ENCODE assay signal across 21 mouse cellular contexts in genomic region chr14:46916581-46916980, GRCm38 (mm10). TPM values are rescaled to one million over a fixed set of nuclear protein-coding genes. Genes with fewer than 3 reads are reported as not detected.
A peak's percentile ranks its signal among the peaks of the same experiment; 100 is the strongest.
DNase-seq lines count a peak whose midpoint lies in the region; ATAC-seq lines count a peak whose summit lies in the region.
"Had no signal": no experiment of that assay in that cellular context is flagged by ENCODE, and none has a peak within 500 bp of the region (broad histone marks: within the 10 kb centered on the region; RNA-seq: fewer than 3 reads in every experiment).

No protein-coding gene starts in this region.

- H3K36me3 ChIP-seq in liver, embryonic 11.5 days (ENCODE audit: control insufficient read depth, insufficient read depth, low read length): no peaks in the 10 kb centered on the region
- H3K36me3 ChIP-seq: embryonic facial prominence, embryonic 10.5 days; hindbrain, embryonic 12.5 days; stomach, embryonic 15.5 days had no signal

- ATAC-seq in liver, embryonic 11.5 days (replicated peaks; ENCODE audit: low FRiP score): no peak
- no peak for ATAC-seq in inflammation-experienced regulatory T-cells, adult 6 months

- no peaks in the 10 kb centered on the region for H3K27me3 ChIP-seq in liver, embryonic 11.5 days (replicated peaks; ENCODE audit: control insufficient read depth, insufficient read depth, low read length)
- H3K27me3 ChIP-seq: hindbrain, embryonic 12.5 days; stomach, embryonic 15.5 days had no signal

- H3K9me3 ChIP-seq in liver, embryonic 11.5 days (ENCODE audit: control insufficient read depth, low read length): no peaks in the 10 kb centered on the region
- H3K9me3 ChIP-seq: embryonic facial prominence, embryonic 10.5 days; hindbrain, embryonic 12.5 days; stomach, embryonic 15.5 days had no signal

- H3K4me2 ChIP-seq in liver, embryonic 11.5 days: no peak overlapping the region
- H3K4me2 ChIP-seq: hindbrain, embryonic 12.5 days; stomach, embryonic 15.5 days had no signal

- no peaks in the 10 kb centered on the region for H3K4me1 ChIP-seq in liver, embryonic 11.5 days (replicated peaks; ENCODE audit: control insufficient read depth, insufficient read depth, low read length)
- H3K4me1 ChIP-seq: stomach, embryonic 15.5 days had no signal

- DNase-seq in heart, adult 11 months: peak; percentile 35
- no peak for DNase-seq in heart, adult 18-20 months
- peak; percentile 77 for DNase-seq in brain, adult 2 months (ENCODE audit: low read depth, low spot score)
- peak; percentile 53 for DNase-seq in cerebellum, adult 11 months
- peak; percentile 77 for DNase-seq in cerebellum, adult 9-11 months
- DNase-seq in liver, embryonic 11.5 days (ENCODE audit: low spot score): no peak
- DNase-seq in ovary, postnatal 14 days (ENCODE audit: low spot score): no peak
- DNase-seq: adrenal gland, postnatal 36 days; gastrocnemius, postnatal 10 days; kidney, adult 2 months; lung, adult 18-20 months; lung, postnatal 14 days; midbrain, embryonic 14.5 days; thymus, adult 2 months had no signal

- H3K9ac ChIP-seq in liver, embryonic 11.5 days (ENCODE audit: low read depth, low read length): no peak overlapping the region
- H3K9ac ChIP-seq: hindbrain, embryonic 12.5 days; stomach, embryonic 15.5 days had no signal

- H3K4me3 ChIP-seq in liver, embryonic 11.5 days (ENCODE audit: low read depth, low read length): no peak overlapping the region
- H3K4me3 ChIP-seq: embryonic facial prominence, embryonic 10.5 days; hindbrain, embryonic 12.5 days; myocyte; stomach, embryonic 15.5 days had no signal

- WGBS in liver, embryonic 11.5 days: 89% methylated on average over 4 of the region's 4 CpGs

- no peak overlapping the region for H3K27ac ChIP-seq in liver, embryonic 11.5 days (ENCODE audit: low read depth, low read length)
- H3K27ac ChIP-seq: embryonic facial prominence, embryonic 10.5 days; hindbrain, embryonic 12.5 days; kidney, postnatal 0 days; stomach, embryonic 15.5 days had no signal

RNA-seq across cellular contexts. Expression of gene Samd4, which starts 33.9 kb away (rescaled TPM):
- 10 to 100 TPM; 51.2 to 56.1 TPM for total RNA-seq in heart, adult 18-20 months (2021)
- 0.75 and 1.1 TPM in 2 replicates for polyA plus RNA-seq in liver, embryonic 11.5 days (2014; fragmentation: Nextera tagmentation; extraction: Ambion mirVana)
- polyA plus RNA-seq in inflammation-experienced regulatory T-cells, adult 6 months (2017; shearing (Covaris generic)): not detected
- total RNA-seq: megakaryocyte, adult 5-6 weeks had no signal

Comparison
In these comparisons a context has a peak if more than half of its experiments do, and no peak if none do; other contexts are left out.
1. DNase-seq: peak in heart, adult 11 months (single experiment), brain, adult 2 months (single experiment), cerebellum, adult 11 months (single experiment) and cerebellum, adult 9-11 months (single experiment); none in heart, adult 18-20 months (0 of 2), liver, embryonic 11.5 days (single experiment) and ovary, postnatal 14 days (single experiment).